Mouse (Mus musculus): ENCODE data around the gene Pdzk1ip1.
A peak's percentile ranks its signal among the peaks of the same experiment; 100 is the strongest.

The Pdzk1ip1 gene

GRCm38 (mm10) chr4:115075204-115075915, 13.1 kb upstream of the Pdzk1ip1 start:
- DNase-seq (ENCODE audit: low spot score in 2 of 2), result no peak

GRCm38 (mm10) chr4:115078892-115079820, 9.4 kb upstream of the Pdzk1ip1 start:
- no peak for DNase-seq (ENCODE audit: low spot score in 2 of 2)

- DNase-seq (ENCODE audit: low spot score in 2 of 2), result no peak
Observed at GRCm38 (mm10) chr4:115079821-115080349, 8.6 kb upstream of the Pdzk1ip1 start.

GRCm38 (mm10) chr4:115083031-115083430, 5.5 kb upstream of the Pdzk1ip1 start:
- no peak for DNase-seq (ENCODE audit: low spot score in 2 of 2)

- peak in 1 of 2 experiments; percentile 52 for DNase-seq (ENCODE audit: low spot score in 2 of 2)
Observed at GRCm38 (mm10) chr4:115085522-115086095, 2.9 kb upstream of the Pdzk1ip1 start.

- no peak for DNase-seq (ENCODE audit: low spot score in 2 of 2)
Observed at GRCm38 (mm10) chr4:115086257-115086656, 2.3 kb upstream of the Pdzk1ip1 start.

GRCm38 (mm10) chr4:115086763-115087415, 1.6 kb upstream of the Pdzk1ip1 start:
- DNase-seq (ENCODE audit: low spot score in 2 of 2), result no peak

GRCm38 (mm10) chr4:115090592-115090991, 2.1 kb downstream of the Pdzk1ip1 start:
- DNase-seq (ENCODE audit: low spot score in 2 of 2), result peak in 1 of 2 experiments; percentile 43

- no peak for DNase-seq (ENCODE audit: low spot score in 2 of 2)
Observed at GRCm38 (mm10) chr4:115091806-115092205, 3.3 kb downstream of the Pdzk1ip1 start.

- no peak for DNase-seq (ENCODE audit: low spot score in 2 of 2)
Observed at GRCm38 (mm10) chr4:115093331-115093864, 4.9 kb downstream of the Pdzk1ip1 start.

- no peak for DNase-seq (ENCODE audit: low spot score in 2 of 2)
Observed at GRCm38 (mm10) chr4:115094056-115094455, 5.5 kb downstream of the Pdzk1ip1 start.

- DNase-seq (ENCODE audit: low spot score in 2 of 2), result peak in 1 of 2 experiments; percentile 40
Observed at GRCm38 (mm10) chr4:115095671-115096434, 7.3 kb downstream of the Pdzk1ip1 start.

GRCm38 (mm10) chr4:115096435-115097145, 8.1 kb downstream of the Pdzk1ip1 start:
- no peak for DNase-seq (ENCODE audit: low spot score in 2 of 2)

- DNase-seq (ENCODE audit: low spot score in 2 of 2), result no peak
Observed at GRCm38 (mm10) chr4:115097146-115097496, 8.6 kb downstream of the Pdzk1ip1 start.

GRCm38 (mm10) chr4:115101682-115102081, 13.2 kb downstream of the Pdzk1ip1 start:
- peak in 1 of 2 experiments; percentile 19 for DNase-seq (ENCODE audit: low spot score in 2 of 2)

- DNase-seq (ENCODE audit: low spot score in 2 of 2), result no peak
Observed at GRCm38 (mm10) chr4:115103510-115103909, 15.0 kb downstream of the Pdzk1ip1 start.

GRCm38 (mm10) chr4:115111167-115111566, 22.7 kb downstream of the Pdzk1ip1 start:
- no peak for DNase-seq (ENCODE audit: low spot score in 2 of 2)

- no peak for DNase-seq (ENCODE audit: low spot score in 2 of 2)
Observed at GRCm38 (mm10) chr4:115113266-115113665, 24.8 kb downstream of the Pdzk1ip1 start.

GRCm38 (mm10) chr4:115119642-115120041, 31.1 kb downstream of the Pdzk1ip1 start:
- DNase-seq (ENCODE audit: low spot score in 2 of 2), result no peak

- no peak for DNase-seq (ENCODE audit: low spot score in 2 of 2)
Observed at GRCm38 (mm10) chr4:115121162-115121561, 32.7 kb downstream of the Pdzk1ip1 start.

All from urinary bladder, postnatal 36 days (tissue).